Mouse (Mus musculus) CH12F3 (cell line): ENCODE measurements around the gene Nrip1.

ENCODE experiments used
- in situ Hi-C: fragments of 300-500 bp; cut with MboI; formaldehyde crosslinking; loops from 2 replicates; pipeline ENCODE4 v1.14.3; 2020; ENCODE audit warnings: low sequenced_read_pairs

Nrip1 gene

GRCm38 (mm10) chr16:76349053-76349452, 24.6 kb downstream of the Nrip1 start:
- in situ Hi-C loops = no loop called here

DNA sequence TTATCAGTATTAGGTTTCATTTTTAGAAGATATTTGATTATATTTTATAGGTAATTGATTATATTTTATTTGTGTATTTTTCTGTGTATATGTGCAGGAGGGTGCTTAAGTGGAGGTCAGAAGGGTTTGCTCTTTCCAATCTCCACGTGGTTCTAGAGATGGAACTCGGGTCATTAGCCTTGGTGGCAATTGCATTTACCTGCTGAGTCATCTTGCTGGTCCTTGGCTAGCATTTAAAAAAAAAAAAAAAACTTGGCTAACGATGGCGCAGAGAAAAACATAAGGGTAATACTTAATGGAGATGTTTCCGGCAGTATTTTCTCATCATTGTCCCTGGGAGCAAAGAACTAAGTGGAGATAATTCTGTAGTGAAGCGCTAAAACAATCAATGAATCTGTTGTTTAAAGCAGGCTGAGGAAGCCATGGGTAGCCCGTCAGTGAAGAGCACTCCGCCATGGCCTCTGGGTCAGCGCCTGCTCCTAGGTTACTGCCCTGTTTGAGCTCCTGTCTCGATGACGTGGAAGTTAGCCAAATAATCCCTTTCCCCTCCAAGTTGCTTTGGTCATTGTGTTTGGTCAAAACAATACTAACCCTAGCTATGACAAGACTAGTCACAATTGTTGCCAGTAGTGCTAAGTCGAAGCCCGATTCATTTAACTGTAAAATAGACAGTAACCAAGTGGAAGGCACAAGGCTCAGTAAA, 25.8 kb downstream of the Nrip1 start:
- in situ Hi-C loops = no loop called here

DNA sequence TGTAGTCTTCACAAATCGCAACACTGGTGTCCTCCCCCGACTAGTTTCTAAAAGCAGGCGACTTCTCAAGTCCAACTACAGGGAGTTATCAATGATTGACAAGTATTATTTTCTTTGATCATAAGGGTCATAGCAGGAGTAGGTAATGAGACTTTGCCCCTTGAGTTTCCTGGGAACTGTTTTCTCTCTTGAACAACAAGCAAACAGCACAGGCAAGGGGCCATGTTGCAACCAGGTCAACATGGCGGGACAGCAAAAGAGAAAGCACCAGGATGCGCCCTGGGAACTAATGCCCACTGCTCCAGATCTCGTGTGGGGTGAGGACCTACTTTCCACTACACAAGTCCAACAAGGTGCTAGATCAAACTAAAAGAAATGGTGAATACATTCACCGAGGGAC, 27.3 kb downstream of the Nrip1 start:
- in situ Hi-C loops = no loop called here

- in situ Hi-C loops = no loop called here
Measured at GRCm38 (mm10) chr16:76344761-76345368, 28.8 kb downstream of the Nrip1 start.

- in situ Hi-C loops = no loop called here
Measured at GRCm38 (mm10) chr16:76344030-76344429, 29.6 kb downstream of the Nrip1 start.

DNA sequence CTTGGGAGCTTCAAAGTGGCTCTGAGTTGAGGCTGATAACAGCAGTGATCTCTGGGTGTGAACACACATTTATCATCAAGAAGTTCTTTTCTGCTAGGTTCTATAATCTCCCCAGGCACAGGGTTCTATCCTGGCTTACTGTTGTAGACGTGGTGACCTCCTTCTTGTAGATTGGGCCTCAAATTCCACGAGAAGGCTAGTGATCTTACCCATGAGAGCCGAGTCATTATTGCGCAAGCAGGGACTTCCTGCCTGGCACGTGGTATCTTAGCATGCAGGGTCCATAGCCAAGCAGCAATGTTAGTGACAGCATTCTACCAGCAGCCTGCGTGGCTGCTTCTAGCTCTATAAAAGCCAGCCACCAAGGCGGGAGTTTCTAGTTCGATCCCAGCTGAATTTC, 32.0 kb downstream of the Nrip1 start:
- in situ Hi-C loops = no loop called here

- in situ Hi-C loops = no loop called here
Measured at GRCm38 (mm10) chr16:76339256-76339655, 34.4 kb downstream of the Nrip1 start.

- in situ Hi-C loops = no loop called here
Measured at GRCm38 (mm10) chr16:76337351-76337750, 36.3 kb downstream of the Nrip1 start.

- in situ Hi-C loops = no loop called here
Measured at GRCm38 (mm10) chr16:76336932-76337331, 36.7 kb downstream of the Nrip1 start.

DNA sequence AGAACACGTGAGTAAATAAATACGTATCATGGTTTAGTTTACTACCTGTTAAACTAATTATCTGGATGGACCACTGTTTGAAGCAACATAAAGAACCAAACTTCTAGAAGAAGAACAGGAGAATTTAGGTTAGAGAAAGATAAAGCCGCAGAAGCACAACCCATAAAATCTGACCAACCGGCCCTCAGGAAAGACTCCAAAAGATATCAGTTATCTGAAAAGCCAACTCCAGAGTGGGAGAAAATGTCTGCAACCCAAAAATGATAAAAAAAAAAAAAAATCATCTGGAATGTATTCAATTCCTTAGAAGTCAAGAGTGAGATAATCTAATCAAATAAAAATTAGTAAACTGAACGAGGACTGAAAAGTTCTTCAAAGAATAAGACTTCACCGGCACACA, 37.7 kb downstream of the Nrip1 start:
- in situ Hi-C loops = no loop called here

DNA sequence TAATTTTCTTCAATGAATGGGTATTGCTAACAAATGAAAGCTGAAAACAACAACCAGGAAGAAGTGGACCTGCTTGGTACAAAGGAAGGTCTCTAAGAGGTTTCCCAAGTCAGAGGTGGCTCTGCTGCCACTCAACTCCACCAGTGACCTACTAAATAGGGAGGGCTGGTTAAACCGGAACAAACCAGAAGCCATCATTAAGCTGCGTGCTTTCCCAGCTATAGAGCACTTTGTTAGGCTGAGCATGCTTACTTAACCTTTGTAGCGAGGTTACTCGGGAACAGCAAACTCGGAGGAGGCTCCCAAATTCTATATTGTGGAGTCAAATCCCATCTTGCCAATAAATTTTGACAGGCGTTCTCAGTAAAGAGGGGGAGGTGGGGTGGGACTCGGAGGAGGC, 41.5 kb downstream of the Nrip1 start:
- in situ Hi-C loops = no loop called here

GRCm38 (mm10) chr16:76331231-76331630, 42.4 kb downstream of the Nrip1 start:
- in situ Hi-C loops = no loop called here

GRCm38 (mm10) chr16:76325315-76325710, 48.3 kb downstream of the Nrip1 start:
- in situ Hi-C loops = no loop called here

- in situ Hi-C loops = no loop called here
Measured at GRCm38 (mm10) chr16:76324411-76325314, 49.0 kb downstream of the Nrip1 start.

GRCm38 (mm10) chr16:76323594-76324307, 49.9 kb downstream of the Nrip1 start:
- in situ Hi-C loops = no loop called here

- in situ Hi-C loops = no loop called here
Measured at GRCm38 (mm10) chr16:76323141-76323540, 50.5 kb downstream of the Nrip1 start.

GRCm38 (mm10) chr16:76321527-76322165, 52.0 kb downstream of the Nrip1 start:
- in situ Hi-C loops = no loop called here

GRCm38 (mm10) chr16:76320118-76320473, 53.5 kb downstream of the Nrip1 start:
- in situ Hi-C loops = no loop called here

DNA sequence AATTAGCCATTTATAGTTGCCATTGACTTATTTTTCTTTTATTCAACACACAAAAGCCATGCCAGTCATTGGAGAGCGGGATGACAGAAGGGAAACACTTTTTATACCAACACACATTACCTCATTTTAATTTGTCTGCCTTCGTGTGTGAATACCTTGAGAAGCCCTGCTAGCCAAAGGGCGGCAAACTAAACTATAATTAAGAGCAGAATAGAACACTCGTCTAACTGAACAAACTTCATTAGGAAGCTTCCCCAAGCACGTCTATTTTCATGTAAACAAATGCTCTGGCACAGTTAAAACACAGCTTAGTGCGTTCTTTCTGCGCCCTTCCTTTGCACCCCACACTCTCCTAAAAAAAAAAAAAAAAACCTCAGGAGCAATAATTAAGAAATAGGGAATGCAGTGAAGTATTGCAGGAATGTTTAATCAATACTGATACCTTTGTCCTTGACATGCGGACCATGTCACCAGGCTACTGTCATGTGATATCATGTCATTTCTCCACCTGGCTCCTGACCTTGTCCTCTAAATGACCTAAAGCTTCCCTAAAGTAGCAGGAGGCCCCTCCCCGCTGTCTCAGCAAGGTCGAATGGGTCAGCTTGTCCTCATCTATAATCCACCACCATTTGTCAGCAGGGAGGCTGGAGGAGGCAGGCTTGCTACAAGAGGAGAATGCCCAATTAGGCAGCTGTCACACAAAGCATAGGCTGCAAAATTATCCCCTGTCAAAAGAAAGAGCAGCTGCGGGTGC, 54.1 kb downstream of the Nrip1 start:
- in situ Hi-C loops = no loop called here

GRCm38 (mm10) chr16:76318331-76318922, 55.2 kb downstream of the Nrip1 start:
- in situ Hi-C loops = no loop called here
